Mouse (Mus musculus): ENCODE measurements around the gene Mettl27. TPM values are rescaled to one million over a fixed set of nuclear protein-coding genes. Genes with fewer than 3 reads are reported as not detected.
"Not testable (repeated sequence)": the region's sequence is repeated elsewhere in the genome, so short reads cannot be mapped to it uniquely, and the experiment has no call there.

Mettl27 gene
- total and polyA plus RNA-seq, 2 experiments from 2014 or later = 8.3 to 9.4 TPM

- no peaks in the 10 kb centered on the region for H3K36me3 ChIP-seq (replicated peaks; ENCODE audit: control insufficient read depth, insufficient read depth, low read length)
- H3K9ac ChIP-seq (replicated peaks; ENCODE audit: low read depth, low read length) = no peak overlapping the region
- ATAC-seq (ENCODE audit: insufficient read depth, low read depth) (no peak), DNase-seq (ENCODE audit: low spot score) (no peak)
- H3K4me1 ChIP-seq (ENCODE audit: control insufficient read depth, insufficient read depth) = no peaks in the 10 kb centered on the region
- no peaks in the 10 kb centered on the region for H3K9me3 ChIP-seq (replicated peaks; ENCODE audit: control insufficient read depth, low read length)
- H3K27ac ChIP-seq (ENCODE audit: low read depth) = no peak overlapping the region
- TF ChIP-seq EP300 (IDR thresholded peaks at IDR 0.05; ENCODE audit: low read depth) = no peak
- TF ChIP-seq CTCF (IDR thresholded peaks at IDR 0.05; ENCODE audit: low read depth) = no peak
- WGBS = 86% methylated on average over 3 of the region's 3 CpGs
- H3K27me3 ChIP-seq (ENCODE audit: control insufficient read depth, insufficient read depth, low read length) = no peaks in the 10 kb centered on the region
- H3K4me2 ChIP-seq (ENCODE audit: low read depth, low read length) = no peak overlapping the region
- H3K4me3 ChIP-seq (ENCODE audit: low read depth, low read length) = no peak overlapping the region
Measured at GRCm38 (mm10) chr5:134934666-134935065, 2.5 kb downstream of the Mettl27 start.

- Histone ChIP-seq H3K4me2 (ENCODE audit: low read depth, low read length) (no peak overlapping the region), H3K27me3 (ENCODE audit: control insufficient read depth, insufficient read depth, low read length) (no peaks in the 10 kb centered on the region), H3K4me1 (ENCODE audit: control insufficient read depth, insufficient read depth) (no peaks in the 10 kb centered on the region), H3K4me3 (ENCODE audit: low read depth, low read length) (no peak overlapping the region), H3K27ac (ENCODE audit: low read depth) (no peak overlapping the region), H3K36me3 (replicated peaks; ENCODE audit: control insufficient read depth, insufficient read depth, low read length) (no peaks in the 10 kb centered on the region), H3K9me3 (replicated peaks; ENCODE audit: control insufficient read depth, low read length) (no peaks in the 10 kb centered on the region), H3K9ac (replicated peaks; ENCODE audit: low read depth, low read length) (no peak overlapping the region)
- ATAC-seq (ENCODE audit: insufficient read depth, low read depth) = no peak
- no peak for TF ChIP-seq CTCF (IDR thresholded peaks at IDR 0.05; ENCODE audit: low read depth)
- TF ChIP-seq EP300 (IDR thresholded peaks at IDR 0.05; ENCODE audit: low read depth) = no peak
- WGBS = 80% methylated on average over 6 of the region's 6 CpGs
- no peak for DNase-seq (ENCODE audit: low spot score)
Measured at GRCm38 (mm10) chr5:134936051-134936450, 3.9 kb downstream of the Mettl27 start.

GRCm38 (mm10) chr5:134936626-134937185 is 4.5 kb downstream of the Mettl27 start:
- H3K27ac ChIP-seq (ENCODE audit: low read depth) = no peak overlapping the region
- TF ChIP-seq CTCF (IDR thresholded peaks at IDR 0.05; ENCODE audit: low read depth) (no peak), EP300 (IDR thresholded peaks at IDR 0.05; ENCODE audit: low read depth) (no peak)
- ATAC-seq (ENCODE audit: insufficient read depth, low read depth) (no peak), DNase-seq (ENCODE audit: low spot score) (no peak)
- H3K4me3 ChIP-seq (ENCODE audit: low read depth, low read length) = no peak overlapping the region
- no peaks in the 10 kb centered on the region for H3K27me3 ChIP-seq (ENCODE audit: control insufficient read depth, insufficient read depth, low read length)
- no peaks in the 10 kb centered on the region for H3K4me1 ChIP-seq (ENCODE audit: control insufficient read depth, insufficient read depth)
- H3K4me2 ChIP-seq (ENCODE audit: low read depth, low read length) = no peak overlapping the region
- no peaks in the 10 kb centered on the region for H3K36me3 ChIP-seq (replicated peaks; ENCODE audit: control insufficient read depth, insufficient read depth, low read length)
- no peaks in the 10 kb centered on the region for H3K9me3 ChIP-seq (replicated peaks; ENCODE audit: control insufficient read depth, low read length)
- H3K9ac ChIP-seq (replicated peaks; ENCODE audit: low read depth, low read length) = no peak overlapping the region
- WGBS = 76% methylated on average over 6 of the region's 6 CpGs

- Histone ChIP-seq H3K9me3 (replicated peaks; ENCODE audit: control insufficient read depth, low read length) (no peaks in the 10 kb centered on the region), H3K9ac (replicated peaks; ENCODE audit: low read depth, low read length) (no peak overlapping the region), H3K27me3 (ENCODE audit: control insufficient read depth, insufficient read depth, low read length) (no peaks in the 10 kb centered on the region), H3K4me2 (ENCODE audit: low read depth, low read length) (no peak overlapping the region), H3K4me1 (ENCODE audit: control insufficient read depth, insufficient read depth) (no peaks in the 10 kb centered on the region), H3K27ac (ENCODE audit: low read depth) (no peak overlapping the region), H3K36me3 (replicated peaks; ENCODE audit: control insufficient read depth, insufficient read depth, low read length) (no peaks in the 10 kb centered on the region), H3K4me3 (ENCODE audit: low read depth, low read length) (no peak overlapping the region)
- DNase-seq (ENCODE audit: low spot score) (no peak), ATAC-seq (ENCODE audit: insufficient read depth, low read depth) (no peak)
- 62% methylated on average over 3 of the region's 3 CpGs for WGBS
- TF ChIP-seq CTCF (IDR thresholded peaks at IDR 0.05; ENCODE audit: low read depth) (no peak), EP300 (IDR thresholded peaks at IDR 0.05; ENCODE audit: low read depth) (no peak)
Measured at GRCm38 (mm10) chr5:134939069-134939468, 6.9 kb downstream of the Mettl27 start.

GRCm38 (mm10) chr5:134939554-134939953 is 7.4 kb downstream of the Mettl27 start:
- not testable (repeated sequence) for H3K4me3 ChIP-seq (ENCODE audit: low read depth, low read length); H3K27ac ChIP-seq (ENCODE audit: low read depth); DNase-seq (ENCODE audit: low spot score); ATAC-seq (ENCODE audit: insufficient read depth, low read depth); H3K36me3 ChIP-seq (replicated peaks; ENCODE audit: control insufficient read depth, insufficient read depth, low read length); H3K4me2 ChIP-seq (ENCODE audit: low read depth, low read length); H3K9me3 ChIP-seq (replicated peaks; ENCODE audit: control insufficient read depth, low read length); H3K9ac ChIP-seq (replicated peaks; ENCODE audit: low read depth, low read length); H3K27me3 ChIP-seq (ENCODE audit: control insufficient read depth, insufficient read depth, low read length); H3K4me1 ChIP-seq (ENCODE audit: control insufficient read depth, insufficient read depth)
- WGBS = 84% methylated on average over 3 of the region's 7 CpGs

All from heart, postnatal 0 days (tissue).